Mouse (Mus musculus) liver, embryonic 14.5 days (tissue): ENCODE data around the gene Hpca. TPM values are rescaled to one million over a fixed set of nuclear protein-coding genes. Genes with fewer than 3 reads are reported as not detected.

Experiments
- ATAC-seq: fragments of 200-750 bp; cut with Nextera tagmentation; 2 replicates; pipeline ENCODE4 v1.8.0; 2017; ENCODE audit warnings: moderate number of reproducible peaks, mild to moderate bottlenecking, moderate library complexity; ENCODE audit not compliant: insufficient read depth
- DNase-seq, 3 experiments: peaks; one replicate each; pipeline ENCODE4 v3.0.0-alpha.2; 2012 to 2013; ENCODE audit warnings: low read depth in 3 of 3, low spot score in 3 of 3
- H3K27ac ChIP-seq: fragments of 300-500 bp; sonication (generic); 2 replicates; pipeline ENCODE4 v1.5.1; 2014; ENCODE audit warnings: moderate library complexity, mild to moderate bottlenecking, control low read depth, inconsistent platforms
- H3K27me3 ChIP-seq: fragments of 300-500 bp; sonication (generic); 2 replicates; pipeline ENCODE4 v1.6.1; 2014; ENCODE audit warnings: mild to moderate bottlenecking, low read length, moderate library complexity; ENCODE audit not compliant: control insufficient read depth, insufficient read depth
- H3K36me3 ChIP-seq: fragments of 300-500 bp; sonication (generic); replicated peaks from 2 replicates; pipeline ENCODE4 v1.6.1; 2014; ENCODE audit warnings: low read depth; ENCODE audit not compliant: control insufficient read depth, insufficient read depth
- H3K4me1 ChIP-seq, 2 experiments: fragments of 200-500 bp in 1 of 2; fragments of 300-500 bp in 1 of 2; sonication (generic) in 1 of 2; replicated peaks; 2 replicates each; pipeline ENCODE4 v1.6.1; 2012 to 2014; ENCODE audit warnings: antibody characterized with exemption in 1 of 2, inconsistent platforms in 1 of 2, low read length in 1 of 2; ENCODE audit not compliant: control insufficient read depth in 2 of 2, insufficient read depth in 2 of 2
- H3K4me2 ChIP-seq: fragments of 300-500 bp; sonication (generic); 2 replicates; pipeline ENCODE4 v1.6.1; 2014; ENCODE audit warnings: low read depth, mild to moderate bottlenecking, control low read depth, moderate library complexity
- H3K4me3 ChIP-seq, 2 experiments: fragments of 200-500 bp in 1 of 2; fragments of 300-500 bp in 1 of 2; sonication (generic) in 1 of 2; 2 replicates each; pipeline ENCODE4 v1.5.1; 2012 to 2014; ENCODE audit warnings: low read depth in 2 of 2, low read length in 2 of 2, mild to moderate bottlenecking in 2 of 2, control low read depth in 1 of 2, inconsistent platforms in 1 of 2, moderate library complexity in 1 of 2; ENCODE audit not compliant: insufficient read depth in 1 of 2
- H3K9ac ChIP-seq: fragments of 300-500 bp; sonication (generic); replicated peaks from 2 replicates; pipeline ENCODE4 v1.6.1; 2014; ENCODE audit warnings: mild to moderate bottlenecking, control low read depth, moderate library complexity
- H3K9me3 ChIP-seq: fragments of 300-500 bp; sonication (generic); 2 replicates; pipeline ENCODE4 v1.6.1; 2016; ENCODE audit warnings: low read length, mixed read lengths; ENCODE audit not compliant: control insufficient read depth
- CTCF ChIP-seq: IDR thresholded peaks from 2 replicates; pipeline ENCODE4 v1.5.1; 2016; ENCODE audit warnings: antibody characterized with exemption, low read depth, control low read depth
- EP300 ChIP-seq: IDR thresholded peaks from 2 replicates; pipeline ENCODE4 v1.6.1; 2016; ENCODE audit warnings: antibody characterized with exemption, low read depth
- WGBS: fragments of 180-500 bp; shearing (Covaris S2); extraction: QIAGEN DNeasy Blood & Tissue Kit; methylation state at CpG from one replicate; pipeline ENCODE4 v1.1.7; 2014; ENCODE audit not compliant: insufficient replicate concordance; 5-methylcytosine and 5-hydroxymethylcytosine counted together
- polyA plus RNA-seq, 2 experiments: library from polyadenylated mRNA; depleted of rRNA in 1 of 2; stranded (reverse) in 1 of 2; unstranded in 1 of 2; fragments of >200 nt; fragmentation: Nextera tagmentation in 1 of 2; extraction: Ambion mirVana in 1 of 2; gene quantifications; 2 replicates each; pipeline versions ENCODE4 v1.2.1 to v1.2.3; 2012 to 2014

Gene Hpca
- polyA plus RNA-seq, 2 experiments = 0.23 to 2.0 TPM

- DNase-seq (no peak), ATAC-seq (no peak)
- TF ChIP-seq CTCF (peak; percentile 88), EP300 (no peak)
- Histone ChIP-seq H3K4me3 (no peak overlapping the region), H3K9me3 (no peaks in the 10 kb centered on the region), H3K4me2 (peak overlapping the region; percentile 40), H3K4me1 (peaks cover 0 to 8% of the 10 kb centered on the region in 2 experiments; a peak in 2 of 4 replicates), H3K36me3 (no peaks in the 10 kb centered on the region), H3K27ac (no peak overlapping the region), H3K9ac (no peak overlapping the region), H3K27me3 (peaks cover 26% of the 10 kb centered on the region)
- under 1% methylated on average over 8 of the region's 8 CpGs for WGBS
These were observed 8.3 kb upstream of the Hpca start for GRCm38 (mm10) chr4:129130149-129130548.

DNA sequence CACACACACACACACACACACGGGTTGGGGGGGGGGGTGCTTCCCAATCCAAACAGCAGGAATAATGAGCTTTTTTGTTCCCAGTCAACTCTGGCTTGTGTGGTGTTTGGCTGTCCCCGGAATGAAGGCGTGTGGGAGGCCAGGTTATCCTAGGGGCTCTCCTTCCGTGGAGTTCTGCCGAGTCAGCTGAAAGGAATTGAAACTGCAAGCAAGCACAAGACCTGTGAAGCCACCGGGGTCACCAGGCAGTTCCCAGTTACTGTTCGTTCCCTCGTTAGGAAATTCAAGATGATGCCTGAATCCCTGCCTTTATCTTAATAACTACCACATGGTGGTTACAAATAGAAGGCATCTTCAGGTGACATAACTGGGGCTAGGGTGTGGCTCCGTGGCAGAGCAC, 7.6 kb upstream of the Hpca start:
- Histone ChIP-seq H3K36me3 (no peaks in the 10 kb centered on the region), H3K4me1 (peaks cover 0 to 8% of the 10 kb centered on the region in 2 experiments; a peak in 2 of 4 replicates), H3K4me2 (no peak overlapping the region), H3K9me3 (no peaks in the 10 kb centered on the region), H3K27me3 (peaks cover 24% of the 10 kb centered on the region), H3K9ac (no peak overlapping the region), H3K4me3 (no peak overlapping the region), H3K27ac (no peak overlapping the region)
- TF ChIP-seq EP300 = no peak
- TF ChIP-seq CTCF = no peak
- 47% methylated on average over 9 of the region's 9 CpGs for WGBS
- no peak for DNase-seq
- ATAC-seq = no peak

DNA sequence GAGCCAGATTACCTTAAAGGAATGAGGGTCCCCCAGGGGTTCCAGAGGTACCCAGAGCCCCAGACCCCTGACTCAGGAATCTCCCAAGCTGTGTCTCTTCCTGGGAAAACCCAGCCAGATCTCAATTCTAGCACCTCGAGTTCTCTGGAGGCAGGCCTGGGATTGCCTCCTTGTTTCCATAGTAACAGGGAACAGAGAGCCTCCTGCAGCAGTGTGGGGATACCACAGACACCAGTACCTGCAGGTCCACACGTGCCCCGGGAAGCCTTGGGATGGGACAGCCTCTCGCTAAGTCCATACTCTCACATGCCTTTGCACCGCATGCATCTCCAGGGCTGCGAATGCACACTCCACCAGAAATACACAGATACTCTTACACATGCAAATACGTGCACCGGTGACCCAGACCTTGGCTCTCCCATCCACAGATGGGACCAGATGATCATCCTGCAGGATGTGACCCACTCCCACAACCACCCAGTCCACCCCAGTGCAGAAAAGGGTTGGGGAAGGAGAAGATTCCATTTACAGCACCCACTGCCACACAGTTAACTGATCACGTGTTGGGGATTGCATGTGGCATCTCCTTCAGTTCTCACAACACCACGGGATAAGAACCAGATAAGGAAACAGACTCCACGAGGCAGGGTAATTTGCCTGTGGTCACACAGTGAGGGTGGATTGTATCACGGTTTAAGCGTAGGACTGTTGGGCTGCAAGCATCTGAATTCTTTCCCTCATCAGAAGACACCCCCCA, 6.9 kb upstream of the Hpca start:
- peaks cover 0 to 8% of the 10 kb centered on the region in 2 experiments; a peak in 2 of 4 replicates for H3K4me1 ChIP-seq
- no peak overlapping the region for H3K27ac ChIP-seq
- DNase-seq = no peak
- peaks cover 25% of the 10 kb centered on the region for H3K27me3 ChIP-seq
- TF ChIP-seq CTCF (no peak), EP300 (no peak)
- no peak overlapping the region for H3K9ac ChIP-seq
- no peaks in the 10 kb centered on the region for H3K9me3 ChIP-seq
- H3K36me3 ChIP-seq = no peaks in the 10 kb centered on the region
- H3K4me3 ChIP-seq = no peak overlapping the region
- no peak overlapping the region for H3K4me2 ChIP-seq
- WGBS = 42% methylated on average over 13 of the region's 13 CpGs
- no peak for ATAC-seq

- H3K27ac ChIP-seq = no peak overlapping the region
- peak overlapping the region in 1 of 2 experiments; percentile 23; a peak in 1 of 4 replicates for H3K4me3 ChIP-seq
- no peak for TF ChIP-seq CTCF
- TF ChIP-seq EP300 = no peak
- ATAC-seq (no peak), DNase-seq (no peak)
- no peak overlapping the region for H3K9ac ChIP-seq
- peaks cover 0 to 8% of the 10 kb centered on the region in 2 experiments; a peak in 2 of 4 replicates for H3K4me1 ChIP-seq
- H3K9me3 ChIP-seq = no peaks in the 10 kb centered on the region
- peaks cover 39% of the 10 kb centered on the region for H3K27me3 ChIP-seq
- H3K4me2 ChIP-seq = peak overlapping the region; percentile 31
- H3K36me3 ChIP-seq = no peaks in the 10 kb centered on the region
- WGBS = 12% methylated on average over 19 of the region's 19 CpGs
These were observed 4.1 kb upstream of the Hpca start for GRCm38 (mm10) chr4:129125736-129126451.

DNA sequence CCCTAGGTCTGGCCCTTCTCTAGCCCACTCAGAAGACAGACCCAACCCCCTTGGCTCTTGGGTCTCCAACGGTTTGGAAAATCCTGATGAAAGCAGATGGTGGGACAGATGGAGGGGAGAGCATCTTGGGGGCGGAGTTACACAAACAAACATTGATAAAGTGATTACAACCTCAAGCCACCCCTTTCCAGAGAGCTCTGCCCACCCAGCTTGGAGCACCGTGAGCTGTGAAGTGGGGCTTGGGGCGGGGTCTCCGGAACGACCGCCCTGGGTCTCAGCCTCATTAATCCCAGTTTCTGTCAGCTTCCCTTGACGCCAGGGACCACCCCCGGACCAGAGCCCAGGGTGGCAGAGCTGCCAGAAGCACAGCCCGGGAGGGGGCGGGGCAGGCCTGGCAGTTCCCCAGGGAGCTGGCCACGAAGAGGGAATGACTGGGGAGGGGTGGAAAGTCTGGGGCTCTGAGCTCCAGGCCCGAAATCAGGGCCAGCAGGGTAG, 2.9 kb upstream of the Hpca start:
- WGBS = 11% methylated on average over 13 of the region's 13 CpGs
- H3K9me3 ChIP-seq = no peaks in the 10 kb centered on the region
- 0 out of 4 replicates have a peak, but pooled peaks cover 0 to 3% of the 10 kb centered on the region in 2 experiments for H3K4me1 ChIP-seq
- DNase-seq = no peak
- H3K27ac ChIP-seq = no peak overlapping the region
- no peak overlapping the region for H3K9ac ChIP-seq
- H3K27me3 ChIP-seq = peaks cover 42% of the 10 kb centered on the region
- H3K36me3 ChIP-seq = no peaks in the 10 kb centered on the region
- TF ChIP-seq CTCF = no peak
- no peak for TF ChIP-seq EP300
- no peak overlapping the region for H3K4me3 ChIP-seq
- H3K4me2 ChIP-seq = no peak overlapping the region
- ATAC-seq = no peak
